ENCODE assay signal across 19 mouse cellular contexts in the genomic region with DNA sequence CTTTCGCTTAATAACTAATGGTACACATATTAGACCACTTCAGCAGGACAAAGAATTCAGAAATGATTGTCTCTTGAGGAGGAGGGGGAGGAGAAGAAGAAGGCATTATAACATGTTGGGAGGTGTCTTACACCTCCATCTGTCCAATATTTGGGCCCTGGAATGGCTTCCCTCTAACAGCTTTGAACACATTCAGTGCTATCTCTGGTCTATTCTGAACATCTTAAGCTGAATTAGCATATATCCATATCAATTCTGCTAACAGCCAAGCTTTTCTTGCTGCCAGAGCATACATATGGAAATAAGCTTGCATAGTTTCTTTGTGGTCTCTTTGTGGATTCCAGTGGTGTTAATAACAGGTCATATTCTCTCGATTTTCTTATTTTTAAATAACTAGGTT. TPM values are rescaled to one million over a fixed set of nuclear protein-coding genes. Genes with fewer than 3 reads are reported as not detected.
DNase-seq lines count a peak whose midpoint lies in the region; ATAC-seq and TF ChIP-seq lines count a peak whose summit lies in the region.
"Had no signal": no experiment of that assay in that cellular context is flagged by ENCODE, and none has a peak within 500 bp of the region (broad histone marks: within the 10 kb centered on the region; RNA-seq: fewer than 3 reads in every experiment).

No protein-coding gene starts in this region.

- H3K36me3 ChIP-seq in midbrain, embryonic 14.5 days (ENCODE audit: control insufficient read depth, insufficient read depth, low read length): no peaks in the 10 kb centered on the region
- no peaks in the 10 kb centered on the region for H3K36me3 ChIP-seq in midbrain, postnatal 0 days (ENCODE audit: insufficient read depth, low read length)
- no peaks in the 10 kb centered on the region for H3K36me3 ChIP-seq in midbrain, embryonic 15.5 days (replicated peaks)
- H3K36me3 ChIP-seq: embryonic facial prominence, embryonic 15.5 days; heart, embryonic 13.5 days; intestine, embryonic 15.5 days had no signal

- no peak overlapping the region for H3K9ac ChIP-seq in midbrain, embryonic 14.5 days (replicated peaks; ENCODE audit: low read length)
- H3K9ac ChIP-seq in midbrain, postnatal 0 days (replicated peaks; ENCODE audit: low read length, poor library complexity, severe bottlenecking): no peak overlapping the region
- H3K9ac ChIP-seq in midbrain, embryonic 15.5 days: no peak overlapping the region
- H3K9ac ChIP-seq: embryonic facial prominence, embryonic 15.5 days; heart, embryonic 13.5 days; hindbrain, embryonic 14.5 days; intestine, embryonic 15.5 days had no signal

- intact Hi-C loops in heart, postnatal 36 days (cut with DNase I): no loop called here

- no peaks in the 10 kb centered on the region for H3K9me3 ChIP-seq in midbrain, embryonic 14.5 days (ENCODE audit: control insufficient read depth, low read length)
- H3K9me3 ChIP-seq in midbrain, postnatal 0 days (ENCODE audit: low read length): no peaks in the 10 kb centered on the region
- no peaks in the 10 kb centered on the region for H3K9me3 ChIP-seq in midbrain, embryonic 15.5 days
- H3K9me3 ChIP-seq: embryonic facial prominence, embryonic 15.5 days; intestine, embryonic 15.5 days had no signal

- H3K4me3 ChIP-seq in midbrain, embryonic 14.5 days (replicated peaks; ENCODE audit: low read depth, low read length): no peak overlapping the region
- no peak overlapping the region for H3K4me3 ChIP-seq in midbrain, postnatal 0 days (ENCODE audit: low read depth, low read length)
- H3K4me3 ChIP-seq in midbrain, embryonic 15.5 days: no peak overlapping the region
- H3K4me3 ChIP-seq: embryonic facial prominence, embryonic 15.5 days; erythroblast, embryonic 14.5 days; gastrocnemius, adult 2 months; heart, embryonic 13.5 days; intestine, embryonic 15.5 days had no signal

- no peak for TF ChIP-seq CTCF in midbrain, postnatal 0 days (IDR thresholded peaks at IDR 0.05)

- no peaks in the 10 kb centered on the region for H3K27me3 ChIP-seq in midbrain, embryonic 14.5 days (ENCODE audit: control insufficient read depth, insufficient read depth, low read length)
- no peaks in the 10 kb centered on the region for H3K27me3 ChIP-seq in midbrain, postnatal 0 days (ENCODE audit: insufficient read depth, low read length)
- no peaks in the 10 kb centered on the region for H3K27me3 ChIP-seq in midbrain, embryonic 15.5 days (replicated peaks)
- H3K27me3 ChIP-seq: embryonic facial prominence, embryonic 15.5 days; heart, embryonic 13.5 days; intestine, embryonic 15.5 days had no signal

- WGBS in midbrain, embryonic 14.5 days: 66% methylated on average over 2 of the region's 2 CpGs
- 57% methylated on average over 2 of the region's 2 CpGs for WGBS in midbrain, postnatal 0 days
- WGBS in midbrain, embryonic 15.5 days: 59% methylated on average over 2 of the region's 2 CpGs

- H3K4me2 ChIP-seq in midbrain, embryonic 14.5 days (ENCODE audit: low read length): no peak overlapping the region
- H3K4me2 ChIP-seq in midbrain, postnatal 0 days (ENCODE audit: low read depth, low read length, poor library complexity, severe bottlenecking): no peak overlapping the region
- no peak overlapping the region for H3K4me2 ChIP-seq in midbrain, embryonic 15.5 days
- H3K4me2 ChIP-seq: embryonic facial prominence, embryonic 15.5 days; heart, embryonic 13.5 days; hindbrain, embryonic 14.5 days; intestine, embryonic 15.5 days had no signal

- DNase-seq in heart, adult 11 months: peak; percentile 3
- no peak for DNase-seq in heart, postnatal 36 days
- no peak for DNase-seq in midbrain, embryonic 14.5 days
- no peak for DNase-seq in midbrain, postnatal 0 days (ENCODE audit: low spot score)
- DNase-seq in lung, postnatal 4 days: no peak
- DNase-seq: adrenal gland, adult 2 months; adrenal gland, postnatal 25 days; cerebellum, adult 2 months; cerebellum, postnatal 10 days; embryo, embryonic 11 days; gastrocnemius, adult 2 months; gastrocnemius, postnatal 25 days; heart, postnatal 4 days had no signal

- 0 out of 2 replicates have a peak overlapping the region, but pooled peaks have one; percentile 52 for H3K27ac ChIP-seq in midbrain, embryonic 14.5 days (replicated peaks; ENCODE audit: low read depth, low read length)
- no peak overlapping the region for H3K27ac ChIP-seq in midbrain, postnatal 0 days (ENCODE audit: low read depth, low read length)
- H3K27ac ChIP-seq in midbrain, embryonic 15.5 days: 0 out of 2 replicates have a peak overlapping the region, but pooled peaks have one; percentile 14
- H3K27ac ChIP-seq: embryonic facial prominence, embryonic 15.5 days; gastrocnemius, adult 2 months; heart, embryonic 13.5 days; hindbrain, embryonic 14.5 days; intestine, embryonic 15.5 days had no signal

- no peaks in the 10 kb centered on the region for H3K4me1 ChIP-seq in midbrain, embryonic 14.5 days (ENCODE audit: control insufficient read depth, insufficient read depth, low read length)
- H3K4me1 ChIP-seq in midbrain, postnatal 0 days (ENCODE audit: insufficient read depth, low read length): no peaks in the 10 kb centered on the region
- H3K4me1 ChIP-seq in midbrain, embryonic 15.5 days: no peaks in the 10 kb centered on the region
- H3K4me1 ChIP-seq: embryonic facial prominence, embryonic 15.5 days; heart, embryonic 13.5 days; intestine, embryonic 15.5 days had no signal

- ATAC-seq in midbrain, embryonic 14.5 days (ENCODE audit: low FRiP score, low TSS enrichment): no peak
- no peak for ATAC-seq in midbrain, postnatal 0 days (ENCODE audit: low FRiP score)
- ATAC-seq in midbrain, embryonic 15.5 days (replicated peaks): no peak
- ATAC-seq: intestine, embryonic 15.5 days had no signal

RNA-seq across cellular contexts. Expression of a gene that starts 22.2 kb away (rescaled TPM):
- 10 to 100 TPM; 13.3 to 16.2 TPM for total RNA-seq in heart, postnatal 36 days (2021)
- 53.4 and 68.1 TPM in 2 replicates for polyA plus RNA-seq in midbrain, embryonic 14.5 days (2014; fragmentation: Nextera tagmentation; extraction: Ambion mirVana)
- 47.8 and 51.0 TPM in 2 replicates for total RNA-seq in midbrain, postnatal 0 days (2014; rRNA removed)
- 52.4 and 53.1 TPM in 2 replicates for polyA plus RNA-seq in midbrain, postnatal 0 days (2015; fragmentation: Nextera tagmentation; extraction: Ambion mirVana)
- 57.5 and 64.8 TPM in 2 replicates for polyA plus RNA-seq in midbrain, embryonic 15.5 days (2015; fragmentation: Nextera tagmentation; extraction: Ambion mirVana)

RNA-seq across cellular contexts. Expression of a gene that starts 22.3 kb away (rescaled TPM):
- 10 to 100 TPM; 44.6 to 45.6 TPM for total RNA-seq in heart, postnatal 36 days (2021)
- 62.4 and 70.0 TPM in 2 replicates for polyA plus RNA-seq in midbrain, embryonic 14.5 days (2014; fragmentation: Nextera tagmentation; extraction: Ambion mirVana)
- total RNA-seq in midbrain, postnatal 0 days (2014; rRNA removed): 29.5 and 46.4 TPM in 2 replicates
- 50.9 and 51.1 TPM in 2 replicates for polyA plus RNA-seq in midbrain, postnatal 0 days (2015; fragmentation: Nextera tagmentation; extraction: Ambion mirVana)
- 93.0 and 94.3 TPM in 2 replicates for polyA plus RNA-seq in midbrain, embryonic 15.5 days (2015; fragmentation: Nextera tagmentation; extraction: Ambion mirVana)
